Mouse (Mus musculus) 416B (cell line): ENCODE data around the gene Gucy2c.
A peak's percentile ranks its signal among the peaks of the same experiment; 100 is the strongest.

ENCODE experiments used
- DNase-seq: peaks from one replicate; pipeline ENCODE4 v3.0.0; 2011; ENCODE audit warnings: low read depth

The Gucy2c gene

DNA sequence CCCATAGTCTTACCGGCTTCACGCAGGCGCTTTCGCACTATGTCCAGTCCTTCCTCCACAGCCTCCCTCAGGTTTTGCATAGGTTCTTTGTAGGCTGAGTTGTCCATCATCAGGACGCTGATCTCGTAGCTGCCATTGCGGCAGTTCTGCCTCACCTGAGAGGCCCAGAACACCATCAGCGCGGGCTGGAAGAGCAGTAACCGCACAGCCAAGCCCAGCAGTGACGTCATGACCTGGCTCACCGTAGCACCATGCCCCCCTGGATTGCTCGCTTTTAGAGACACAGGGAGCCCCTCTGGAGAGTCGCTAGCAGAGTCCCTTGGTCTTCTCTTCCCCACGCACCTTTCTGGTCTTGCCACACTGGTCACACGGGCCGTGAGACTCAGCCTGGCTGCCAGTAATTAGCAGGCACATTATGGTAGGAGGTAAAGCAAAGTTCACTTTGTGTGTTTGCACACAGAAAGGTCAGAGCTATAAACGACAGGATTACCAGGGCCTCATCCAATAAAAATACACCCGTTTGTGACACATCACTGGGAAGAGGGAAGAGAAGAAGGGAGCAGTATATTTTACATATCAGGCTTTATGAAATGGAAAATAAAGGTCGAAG is at the start of gene Gucy2c:
TSS of gene Gucy2c (minus strand) at position 389 of the 610 bp plus-strand sequence.
- no peak for DNase-seq

DNA sequence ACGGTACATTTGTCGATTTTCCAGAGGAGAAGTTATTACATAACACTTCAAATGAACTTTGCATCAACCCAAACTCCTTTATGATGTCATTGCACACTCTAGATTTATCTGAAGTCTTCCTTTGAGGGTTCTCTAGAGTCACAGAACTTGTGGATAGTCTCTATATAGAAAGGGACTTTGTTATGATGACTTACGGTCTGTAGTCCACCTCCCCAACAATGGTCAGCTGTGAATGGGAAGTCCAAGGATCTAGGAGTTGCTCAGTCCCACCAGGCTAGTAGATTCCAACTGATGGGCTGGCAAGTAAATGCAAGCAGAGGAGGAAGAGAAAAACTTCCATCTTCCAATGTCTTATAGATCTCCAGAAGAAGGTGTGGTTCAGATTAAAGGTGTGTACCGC is 47.1 kb upstream of the Gucy2c start:
- no peak for DNase-seq

DNA sequence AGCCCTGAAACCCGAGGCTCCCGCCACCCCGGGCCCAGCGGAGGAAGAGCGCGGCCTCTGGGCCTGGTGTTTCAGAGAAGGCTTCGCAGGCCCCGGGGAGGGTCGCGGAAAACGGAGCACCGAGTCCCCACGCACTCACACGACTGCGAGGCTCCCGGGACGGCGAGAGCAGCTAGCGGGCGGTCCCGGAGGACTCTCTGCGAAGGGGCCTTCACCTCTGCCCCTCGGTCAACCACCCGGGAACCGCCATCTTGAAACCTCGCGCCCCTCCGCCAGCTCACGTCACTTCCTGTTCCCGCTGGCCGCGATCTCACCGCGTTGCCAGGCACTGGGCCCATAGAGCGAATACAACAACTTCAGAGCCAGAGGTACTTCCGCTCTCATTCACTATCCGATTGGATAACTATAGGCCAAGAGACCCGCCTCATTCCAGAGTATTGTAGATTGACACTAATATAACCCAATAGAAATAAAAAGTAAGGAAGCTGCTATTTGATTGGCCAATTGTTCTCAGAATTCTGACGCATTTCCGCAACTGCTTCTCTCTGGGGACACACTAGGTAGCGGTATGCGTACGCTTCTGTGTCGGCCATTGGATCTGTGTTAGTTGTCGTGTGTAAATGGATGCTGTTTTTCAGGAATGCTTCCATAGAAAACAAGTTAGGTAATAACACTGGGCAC is 46.5 kb upstream of the Gucy2c start, which contains the start of gene Wbp11:
TSS of gene Wbp11 (minus strand) at position 353 of the 681 bp plus-strand sequence.
- DNase-seq, result peak; percentile 100

DNA sequence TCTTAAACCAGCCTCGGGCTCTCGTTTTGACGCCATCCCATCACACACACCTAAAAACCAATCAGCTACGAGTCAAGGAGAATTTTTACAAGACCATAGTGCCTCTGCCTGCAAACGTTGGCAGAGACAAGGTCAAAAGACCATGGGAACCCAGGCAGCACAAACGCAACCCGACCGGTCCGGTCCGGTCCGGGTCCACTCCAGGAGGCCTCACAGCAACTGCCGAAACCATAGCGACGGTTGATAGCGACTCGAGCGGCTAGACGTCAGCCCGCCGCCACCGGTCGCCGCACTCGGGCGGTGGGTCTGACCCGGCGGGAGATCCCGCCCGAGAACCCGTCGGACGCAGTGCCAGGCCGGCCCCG is 45.9 kb upstream of the Gucy2c start, which contains the start of gene BC049715:
TSS of gene BC049715 (plus strand) at position 111 of the 365 bp plus-strand sequence.
- no peak for DNase-seq

DNA sequence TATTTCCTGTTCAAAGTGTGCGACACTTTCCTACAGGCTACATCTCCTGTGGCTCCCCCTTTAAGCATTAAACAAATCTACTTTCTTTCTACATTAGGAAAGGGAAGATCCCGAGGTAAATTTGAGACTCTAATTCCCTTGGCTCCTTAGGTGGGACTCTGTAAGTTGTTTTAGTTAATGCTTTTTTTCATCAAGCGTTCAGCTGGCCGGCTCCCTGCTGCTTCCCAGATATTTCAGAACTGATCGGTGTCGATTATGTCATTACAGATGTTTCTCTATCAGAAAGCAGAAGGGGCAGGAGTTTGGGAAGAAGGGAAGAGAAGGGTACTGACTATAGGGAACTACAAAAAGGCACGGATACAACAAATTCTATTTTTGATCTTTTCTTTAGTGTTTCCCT is 45.6 kb upstream of the Gucy2c start:
- DNase-seq, result peak; percentile 31

DNA sequence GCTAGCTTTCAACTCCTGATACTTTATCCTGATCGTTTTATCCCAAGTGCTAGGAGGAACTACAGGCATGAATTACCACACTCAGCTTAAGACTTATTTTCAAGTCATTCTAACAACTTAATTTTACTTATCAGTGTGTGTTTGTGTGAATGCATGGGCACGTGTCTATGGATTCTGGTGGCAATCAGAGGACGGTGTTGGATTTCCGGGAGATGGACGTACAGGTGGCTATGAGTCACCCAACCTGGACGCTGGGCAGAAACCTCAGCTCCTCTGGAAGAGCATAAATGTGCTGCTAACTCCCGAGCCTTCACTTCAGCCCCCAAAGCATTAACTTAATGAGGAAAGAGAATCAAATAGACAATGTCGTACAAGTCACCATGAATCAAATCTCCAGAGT is 43.4 kb upstream of the Gucy2c start:
- no peak for DNase-seq

DNA sequence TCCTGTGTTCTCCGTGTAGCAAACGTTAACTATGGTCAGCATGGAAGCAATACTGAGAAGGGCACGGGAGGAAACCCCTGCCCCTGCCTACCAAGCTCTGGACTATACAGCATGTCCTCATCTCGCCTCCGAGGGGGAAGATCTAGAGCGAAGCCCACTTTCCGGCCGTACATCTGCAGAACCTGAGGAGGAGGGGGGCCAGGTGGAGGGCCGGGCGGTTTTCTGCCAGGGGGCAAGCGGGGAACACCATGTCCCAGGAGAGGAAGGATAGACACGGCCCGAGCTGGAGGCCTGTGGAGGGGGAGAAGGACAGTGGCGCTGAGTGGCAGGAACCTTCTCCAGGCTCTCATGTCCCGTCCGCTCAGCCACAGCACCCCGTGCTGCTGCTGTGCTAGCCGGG is 39.5 kb upstream of the Gucy2c start:
- no peak for DNase-seq

DNA sequence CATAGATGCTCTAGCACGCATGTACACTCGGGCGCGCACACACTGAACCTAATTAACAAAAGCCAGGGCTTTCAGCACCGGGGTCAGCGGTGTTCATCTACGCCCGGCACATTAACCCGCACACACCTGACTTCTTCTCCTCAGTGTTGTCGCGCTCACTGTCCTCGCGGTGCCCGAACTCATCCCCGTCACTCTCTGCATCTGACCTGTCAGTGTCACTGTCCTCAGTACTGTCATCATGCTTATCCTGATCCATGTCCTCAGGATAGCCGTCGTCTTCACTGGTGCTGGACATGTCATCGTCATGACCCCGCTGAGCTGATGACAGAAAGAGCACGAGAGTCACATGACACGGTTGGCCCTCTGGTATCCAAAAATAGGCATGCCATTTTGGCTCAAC is 38.8 kb upstream of the Gucy2c start:
- no peak for DNase-seq

DNA sequence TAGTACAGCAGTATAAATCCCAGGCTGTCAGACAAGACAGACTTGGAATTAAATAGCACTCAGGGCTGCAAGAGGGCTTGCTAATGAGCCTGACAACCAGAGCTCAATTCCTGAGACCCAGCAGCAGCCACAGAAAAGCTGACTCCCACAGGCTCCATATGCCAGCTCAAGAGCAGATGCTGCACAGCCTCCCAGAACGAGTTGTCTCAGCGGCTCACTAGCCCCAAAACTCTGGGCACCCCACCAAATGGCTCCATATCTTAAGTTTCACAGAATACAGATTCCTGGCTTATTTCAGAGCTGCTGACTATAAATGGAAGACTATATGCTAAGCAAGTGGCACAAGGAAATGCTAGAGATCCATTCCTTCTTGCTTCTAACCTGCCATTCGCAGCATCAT is 36.0 kb upstream of the Gucy2c start:
- no peak for DNase-seq

DNA sequence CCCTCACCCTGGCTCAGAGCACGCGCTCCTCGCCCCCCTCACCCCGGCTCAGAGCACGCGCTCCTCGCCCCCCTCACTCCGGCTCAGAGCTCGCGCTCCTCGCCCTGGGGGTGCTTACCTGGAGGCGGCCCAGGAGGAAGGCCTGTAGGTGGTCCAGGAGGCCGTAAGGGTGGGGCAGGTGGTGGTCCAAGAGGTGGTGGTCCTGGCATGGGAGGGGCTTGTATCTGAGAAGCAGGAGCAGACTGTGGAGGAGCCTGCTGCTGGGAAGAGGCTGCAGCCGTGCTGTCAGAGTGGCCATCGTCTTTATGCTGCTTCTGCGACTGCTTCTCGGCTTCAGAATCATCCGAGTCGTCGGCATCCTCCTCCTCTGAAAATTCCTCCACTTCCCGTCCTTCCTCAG is 35.3 kb upstream of the Gucy2c start:
- DNase-seq, result no peak

DNA sequence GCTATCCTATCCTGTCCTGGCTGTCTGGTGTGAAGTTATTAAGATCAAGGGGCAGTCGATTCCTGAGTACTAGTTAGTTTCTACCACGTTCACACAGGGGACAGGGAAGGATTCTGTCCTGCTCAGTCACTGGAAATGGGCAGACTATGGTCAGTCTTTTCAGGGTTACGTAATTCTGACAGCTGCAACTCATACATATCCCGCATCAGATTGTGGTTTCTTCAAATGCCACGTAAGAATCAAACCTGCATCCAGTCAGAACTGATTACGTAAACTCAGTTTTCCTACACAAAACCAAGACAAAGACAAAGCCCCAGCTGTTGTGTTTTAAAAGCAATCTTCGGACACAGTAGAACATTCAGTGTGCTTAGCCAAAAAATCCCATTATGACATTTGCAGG is 33.8 kb upstream of the Gucy2c start:
- DNase-seq, result peak; percentile 56

DNA sequence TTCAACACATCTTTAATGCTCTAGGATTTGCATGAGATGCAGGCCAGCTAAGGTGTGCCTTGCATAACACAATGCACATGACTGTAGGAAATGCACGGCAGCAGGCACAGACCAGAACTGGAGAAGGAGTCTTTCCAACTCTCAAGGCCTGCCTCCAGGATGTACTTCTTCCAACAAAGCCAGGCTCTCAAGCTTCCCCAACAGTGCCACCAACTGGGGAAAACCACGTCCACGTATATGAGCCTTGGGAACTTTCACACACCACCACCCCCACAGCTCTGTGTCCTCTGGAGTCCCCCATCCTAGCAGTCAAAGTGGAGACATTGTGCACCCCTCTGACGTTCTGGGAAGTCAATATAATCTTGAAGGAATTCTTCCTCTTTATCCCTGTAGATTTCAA is 31.6 kb upstream of the Gucy2c start:
- peak; percentile 31 for DNase-seq

DNA sequence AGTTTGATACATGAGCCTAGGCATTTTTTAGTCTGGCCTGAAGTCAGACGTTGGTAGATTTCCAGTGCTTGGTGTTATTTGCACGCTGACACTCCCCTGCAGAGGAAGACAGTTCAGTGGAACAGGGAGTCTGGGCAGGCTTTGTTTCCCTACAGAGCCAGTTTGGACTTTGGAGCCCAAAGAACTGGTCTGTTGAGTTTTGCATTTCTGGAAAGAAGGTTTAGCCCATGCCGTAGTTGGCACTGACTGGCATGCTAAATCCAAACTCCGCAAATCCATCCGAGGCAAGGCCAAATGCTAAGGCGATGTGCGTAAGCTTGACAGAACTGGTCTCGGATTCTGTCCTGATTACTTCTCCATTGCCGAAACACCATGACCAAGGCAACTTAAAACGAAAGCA is 29.6 kb upstream of the Gucy2c start:
- no peak for DNase-seq

DNA sequence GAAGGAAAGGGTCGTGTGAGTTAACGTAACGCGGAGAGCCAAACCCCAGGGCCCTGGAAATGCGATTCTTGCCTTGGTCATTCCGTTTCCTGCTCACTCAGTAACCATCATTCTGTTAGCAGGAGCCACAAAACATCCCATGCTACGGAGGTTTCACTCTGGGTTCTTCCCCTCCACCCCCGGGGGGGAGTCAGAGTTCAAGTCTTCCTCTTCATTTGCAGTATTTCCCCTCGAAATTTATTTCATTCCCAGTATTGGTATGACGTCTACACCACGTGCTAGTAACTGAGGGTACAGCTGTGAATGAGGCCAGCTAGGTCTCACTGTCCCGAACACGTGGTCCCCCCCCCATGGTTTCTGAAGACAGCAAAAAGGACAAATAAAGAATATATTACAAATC is 28.1 kb upstream of the Gucy2c start:
- no peak for DNase-seq

DNA sequence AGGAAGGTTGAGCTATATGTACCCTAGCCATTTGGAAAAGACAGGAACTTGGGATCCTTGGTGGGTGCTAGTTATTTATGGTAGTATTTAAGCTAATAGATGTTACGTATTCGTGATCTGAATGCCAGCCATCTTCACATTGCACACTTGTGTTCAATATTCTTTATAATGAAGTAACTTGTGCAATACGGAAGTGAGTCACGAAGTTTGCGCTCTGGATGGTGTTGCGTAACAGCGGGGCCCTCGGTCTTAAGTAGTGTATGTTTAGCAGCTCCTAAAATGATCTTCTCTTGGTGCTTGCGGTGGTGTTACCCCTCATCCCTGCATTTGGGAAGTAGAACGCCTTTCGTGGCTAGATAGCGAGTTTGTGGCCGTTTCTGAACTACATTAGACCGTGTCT is 27.5 kb upstream of the Gucy2c start:
- peak; percentile 98 for DNase-seq

DNA sequence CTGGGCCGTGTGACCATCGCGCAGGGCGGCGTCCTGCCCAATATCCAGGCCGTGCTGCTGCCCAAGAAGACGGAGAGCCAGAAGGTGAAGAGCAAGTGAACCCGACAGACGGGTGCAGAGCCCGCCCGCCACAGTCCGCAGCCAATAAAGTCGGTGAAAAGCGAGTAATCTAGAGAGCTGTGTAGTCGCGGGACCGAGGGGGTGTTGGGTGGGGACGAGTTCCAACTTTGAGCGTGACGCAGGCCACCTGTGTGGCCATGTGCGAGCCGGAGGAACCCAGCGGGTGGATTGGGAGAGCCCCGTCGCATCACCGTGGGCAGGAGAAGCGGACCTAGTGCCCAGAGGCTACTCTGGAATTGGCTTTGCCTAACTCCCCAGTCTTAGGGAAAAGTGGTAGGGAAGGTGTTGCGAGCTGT is 27.1 kb upstream of the Gucy2c start:
- no peak for DNase-seq

DNA sequence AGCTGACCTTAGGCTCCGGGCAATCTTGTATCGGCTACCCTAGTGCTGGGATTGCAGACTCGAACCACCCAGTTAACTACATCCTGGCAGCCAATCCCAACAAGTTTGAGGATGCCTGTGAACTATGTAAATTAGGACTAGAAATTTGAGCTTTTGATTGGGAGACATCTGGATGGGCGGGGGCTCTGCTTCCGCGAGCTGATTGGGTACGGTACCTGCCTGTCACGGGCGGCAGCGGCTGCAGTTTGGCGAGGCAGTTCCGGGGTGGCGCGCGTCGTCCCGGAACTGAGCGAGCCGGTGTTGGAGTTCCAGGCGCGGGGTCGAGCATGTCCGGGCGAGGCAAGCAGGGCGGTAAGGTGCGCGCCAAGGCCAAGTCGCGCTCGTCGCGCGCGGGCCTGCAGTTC is 26.5 kb upstream of the Gucy2c start, which contains the start of gene H2afj:
TSS of gene H2afj (plus strand) at position 231 of the 404 bp plus-strand sequence.
- peak; percentile 98 for DNase-seq

DNA sequence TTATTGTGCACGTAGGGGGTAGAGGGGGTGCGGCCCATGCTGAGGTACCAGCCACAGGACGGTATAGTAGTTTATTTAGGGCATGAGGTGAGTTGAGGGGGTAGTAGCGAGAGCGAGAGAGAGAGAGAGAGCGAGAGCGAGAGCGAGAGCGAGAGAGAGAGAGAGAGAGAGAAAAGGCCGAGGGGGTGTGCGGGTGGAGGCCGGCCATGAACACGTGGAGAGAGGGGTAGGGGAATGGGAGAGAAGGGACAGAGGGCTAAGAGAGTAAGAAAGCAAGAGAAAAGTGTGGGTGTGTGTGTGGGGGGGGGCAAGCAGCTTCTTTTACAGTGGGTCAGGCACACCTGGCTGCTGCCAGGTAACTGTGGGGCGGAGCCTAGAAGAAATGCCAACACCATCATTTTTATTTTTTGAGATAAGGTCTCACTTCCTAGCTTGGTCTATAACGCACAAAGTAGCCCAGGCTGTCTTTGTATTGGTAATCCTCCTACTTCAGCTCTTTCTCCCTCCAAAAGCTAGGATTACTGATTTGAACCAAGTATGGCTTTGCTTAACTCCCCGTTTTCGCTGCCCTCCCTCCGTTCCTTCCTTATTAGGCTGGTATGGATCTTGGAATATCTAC is 25.9 kb upstream of the Gucy2c start:
- DNase-seq, result no peak

DNA sequence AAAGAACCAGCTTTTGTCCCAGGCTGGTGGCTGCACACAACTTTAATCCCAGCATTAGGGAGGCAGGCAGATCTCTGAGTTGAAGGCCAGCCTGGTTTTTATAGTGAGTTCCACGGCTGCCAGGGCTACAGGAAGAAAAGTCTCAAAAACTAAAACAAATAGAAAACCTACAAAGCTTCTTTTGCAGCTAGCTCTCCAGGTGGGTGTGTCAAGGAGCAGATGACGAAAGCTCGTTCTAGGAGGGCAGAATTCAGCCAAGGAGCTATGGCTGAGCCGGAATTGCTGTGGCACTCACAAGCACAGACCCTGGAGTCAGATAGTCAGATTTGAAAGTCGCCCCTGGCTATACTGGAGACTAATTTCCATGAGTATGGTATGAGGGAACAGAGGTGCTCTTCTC is 25.3 kb upstream of the Gucy2c start:
- no peak for DNase-seq

DNA sequence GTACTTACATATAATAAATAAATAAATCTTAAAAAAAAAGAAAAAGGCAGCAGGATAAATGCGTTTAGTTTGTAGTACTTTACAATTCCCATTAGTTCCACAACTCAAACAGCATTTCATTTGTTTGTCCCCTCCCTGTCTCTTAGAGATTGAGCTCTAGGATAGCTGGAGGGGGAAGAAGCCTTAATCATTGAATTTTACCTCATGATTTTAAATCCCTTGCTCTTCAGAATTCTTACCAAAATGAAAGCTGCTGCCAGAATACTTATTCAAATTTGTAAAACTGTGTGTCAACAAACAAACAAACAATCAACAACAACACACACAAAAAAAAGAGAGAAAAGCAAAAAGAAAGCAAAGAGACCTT is 23.8 kb upstream of the Gucy2c start:
- peak; percentile 44 for DNase-seq

DNA sequence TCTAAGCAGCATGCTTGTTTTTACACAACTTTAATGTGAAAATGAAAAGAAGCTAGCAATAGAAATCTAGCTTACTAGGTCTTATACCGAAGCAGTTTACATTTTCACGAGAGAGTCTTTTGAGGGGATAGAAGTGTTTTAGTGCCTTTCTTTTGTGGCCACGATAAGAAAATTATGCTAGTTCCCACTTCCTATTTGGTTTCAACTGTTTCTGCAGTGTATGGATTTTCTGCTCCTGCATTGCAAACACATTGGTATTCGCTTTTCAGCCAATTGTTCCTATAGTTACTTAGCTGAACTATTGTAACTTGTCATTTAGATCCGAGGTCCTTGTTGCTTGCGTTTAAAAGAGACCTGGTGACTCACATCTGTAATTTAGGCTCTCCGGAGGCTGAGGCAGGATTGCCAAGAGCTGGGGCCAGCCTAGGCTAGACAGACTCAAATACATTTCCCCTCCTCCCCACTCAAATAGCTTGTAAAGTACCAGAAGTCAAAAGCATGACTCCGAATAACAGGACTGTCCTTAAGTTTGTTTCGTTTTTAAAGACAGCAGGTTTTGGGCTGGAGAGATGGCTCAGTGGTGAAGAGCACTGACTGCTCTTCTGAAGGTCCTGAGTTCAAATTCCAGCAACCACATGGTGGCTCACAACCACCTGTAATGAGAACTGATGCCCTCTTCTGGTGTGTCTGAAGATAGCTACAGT is 23.3 kb upstream of the Gucy2c start:
- DNase-seq, result peak; percentile 91

DNA sequence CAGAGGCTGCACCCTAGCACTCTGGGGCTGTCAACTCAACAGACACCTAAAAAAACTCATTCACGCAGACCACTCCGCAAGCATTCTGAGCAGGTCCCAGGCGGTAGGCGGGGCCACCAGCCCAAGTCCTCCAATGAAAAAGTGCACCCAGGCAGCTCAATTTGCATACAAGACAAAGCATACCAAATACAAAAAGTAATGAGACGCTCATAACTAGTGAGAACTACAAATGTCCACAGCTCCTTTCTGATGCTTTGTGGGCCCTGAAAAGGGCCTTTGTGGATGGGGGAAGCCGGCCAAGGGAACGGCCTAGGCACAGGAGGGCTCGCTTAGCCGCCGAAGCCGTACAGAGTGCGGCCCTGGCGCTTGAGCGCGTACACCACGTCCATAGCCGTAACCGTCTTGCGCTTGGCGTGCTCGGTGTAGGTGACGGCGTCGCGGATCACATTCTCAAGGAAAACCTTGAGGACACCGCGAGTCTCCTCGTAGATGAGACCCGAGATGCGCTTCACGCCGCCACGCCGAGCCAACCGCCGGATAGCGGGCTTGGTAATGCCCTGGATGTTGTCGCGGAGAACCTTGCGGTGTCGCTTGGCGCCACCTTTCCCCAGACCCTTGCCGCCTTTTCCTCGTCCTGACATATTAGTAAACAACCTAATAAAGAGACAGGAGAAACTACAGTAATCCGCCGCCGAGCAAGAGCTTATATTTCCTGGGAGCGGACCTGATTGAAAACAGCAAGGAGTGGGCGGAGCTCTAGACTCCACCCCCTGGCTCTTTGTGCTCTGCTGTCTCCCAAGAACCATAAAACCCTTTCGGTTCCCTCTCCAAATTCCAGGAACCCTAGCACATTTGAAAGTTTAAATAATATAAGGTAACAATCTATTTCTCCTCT is 22.4 kb upstream of the Gucy2c start, which contains the start of gene Hist4h4:
TSS of gene Hist4h4 (minus strand) at position 677 of the 895 bp plus-strand sequence.
- DNase-seq, result peak; percentile 99
